Mouse (Mus musculus): ENCODE results near the gene Slfn14. TPM values are rescaled to one million over a fixed set of nuclear protein-coding genes. Genes with fewer than 3 reads are reported as not detected.

The Slfn14 gene
- 0.03 and 0.04 TPM in 2 replicates for polyA plus RNA-seq (2012; rRNA removed)

DNA sequence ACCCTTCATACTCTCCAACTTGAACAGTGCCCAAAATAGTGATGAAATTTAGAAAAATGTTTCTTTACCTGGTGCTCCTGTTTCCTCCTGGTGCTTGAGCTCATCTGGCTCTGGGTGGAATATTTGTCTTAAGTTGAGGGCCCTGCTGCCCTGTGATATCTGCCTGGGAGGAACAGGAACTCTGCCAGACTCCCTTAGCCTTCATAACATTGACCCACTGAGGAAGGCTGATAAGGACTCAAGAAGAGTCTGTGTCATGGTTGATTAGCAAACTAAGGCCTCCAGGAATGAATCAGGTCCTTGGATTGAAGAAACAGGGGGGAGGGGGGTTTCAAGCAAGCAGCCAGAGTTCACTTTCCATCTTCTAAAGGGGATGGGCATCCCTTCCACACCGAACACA, at the start of gene Slfn14:
TSS of gene Slfn14 (minus strand) at position 161 of the 400 bp plus-strand sequence.

DNA sequence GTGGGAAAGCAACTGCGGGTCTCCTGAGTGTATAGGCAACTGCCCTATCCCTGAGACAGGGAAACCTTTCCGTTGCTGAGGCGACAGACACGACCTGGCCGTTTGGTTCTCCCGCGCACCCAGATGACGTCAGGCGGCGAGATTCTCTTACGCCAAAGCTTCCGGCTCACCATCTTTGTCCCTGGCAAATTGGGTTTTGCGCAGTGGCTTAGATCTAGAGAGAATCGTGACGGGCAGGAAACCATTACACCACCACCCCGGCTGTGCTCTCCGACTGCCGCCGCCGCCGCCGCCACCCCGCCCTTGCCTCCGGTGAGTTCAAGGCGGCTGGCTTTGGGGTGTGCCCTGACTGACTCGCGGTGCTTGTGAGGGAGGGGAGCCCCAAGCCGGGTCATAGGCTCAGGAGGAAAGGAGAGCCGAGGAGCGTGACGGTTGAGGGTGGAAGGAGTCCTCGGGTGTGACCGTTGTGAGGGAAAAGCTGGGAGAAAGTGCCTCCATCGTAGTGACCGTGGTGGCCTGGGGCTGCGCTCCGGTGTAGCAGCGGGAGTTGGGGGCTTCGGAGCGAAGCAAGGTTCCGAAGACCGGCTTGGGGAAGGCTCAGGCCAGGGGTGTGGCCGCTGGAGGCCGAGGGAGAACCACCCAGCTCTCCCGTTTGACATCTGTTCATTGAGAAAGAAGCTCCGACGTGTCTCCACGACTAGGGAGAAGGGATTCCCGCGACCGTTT, 16.2 kb upstream of the Slfn14 start, which contains the start of gene Pex12:
TSS of gene Pex12 (minus strand) at position 61 of the 726 bp plus-strand sequence.

DNA sequence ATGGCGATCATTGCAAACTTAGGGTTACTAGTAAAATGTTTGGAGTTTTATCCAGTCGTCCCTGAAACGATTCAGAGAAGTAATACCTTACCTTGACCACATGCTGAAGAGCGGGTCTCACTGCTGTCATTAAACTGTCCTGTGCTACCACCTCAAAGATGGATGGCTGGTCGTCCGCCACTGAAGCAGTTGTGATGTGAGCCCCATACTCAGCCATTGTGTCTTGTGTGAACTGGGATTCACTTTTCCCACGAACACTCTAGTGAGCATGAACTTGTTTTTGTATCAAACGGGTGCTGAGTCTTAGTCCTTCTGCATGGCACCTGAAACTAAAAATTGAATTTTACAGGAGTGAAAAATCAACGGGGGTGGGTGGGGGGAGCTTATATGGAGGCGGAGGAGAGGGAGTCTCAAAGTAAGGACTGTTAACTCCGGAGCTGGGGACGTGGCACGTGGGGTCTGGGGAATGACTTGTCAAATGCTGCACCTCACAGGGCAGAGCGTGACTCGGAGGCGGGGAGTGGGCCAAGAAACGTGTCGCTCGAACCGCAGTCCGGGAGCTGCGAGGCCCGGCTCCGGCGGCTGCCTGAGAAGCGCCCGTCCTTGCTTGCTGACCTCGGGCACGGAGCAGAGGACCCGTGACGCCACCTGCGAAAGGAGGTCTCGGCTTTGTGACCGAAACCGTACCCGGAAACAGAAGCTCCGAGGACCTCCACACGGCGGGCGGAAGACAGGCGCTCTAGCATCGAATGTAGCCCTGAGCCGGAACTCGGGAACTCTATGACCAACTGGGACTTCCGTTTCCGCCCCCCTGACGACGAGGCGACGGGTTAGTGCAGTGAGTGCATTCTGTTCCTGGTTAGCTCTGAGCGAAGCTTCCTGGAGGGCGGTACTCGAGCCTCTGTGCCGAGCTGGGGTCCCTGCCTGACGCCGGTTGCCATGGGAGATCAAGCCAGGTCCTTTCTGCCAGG, 12.0 kb upstream of the Slfn14 start, which contains the start of gene Ap2b1:
TSS of gene Ap2b1 (plus strand) at position 800 of the 971 bp plus-strand sequence.

Other genes with a start within 250 kb of the Slfn14 start
- 1.00 and 1.4 TPM in 2 replicates for gene Slfn2, start 221.6 kb downstream of the Slfn14 start, polyA plus RNA-seq (2012; rRNA removed)
- gene Slfn1, start 169.9 kb downstream of the Slfn14 start, polyA plus RNA-seq (2012; rRNA removed): 0.10 and 0.13 TPM in 2 replicates
- gene Slfn4, start 111.5 kb downstream of the Slfn14 start, polyA plus RNA-seq (2012; rRNA removed): 0.27 and 0.51 TPM in 2 replicates
- gene Slfn3, start 95.4 kb downstream of the Slfn14 start, polyA plus RNA-seq (2012; rRNA removed): 0.35 and 0.39 TPM in 2 replicates
- gene Ap2b1, start 12.3 kb upstream of the Slfn14 start, polyA plus RNA-seq (2012; rRNA removed): 117 and 129 TPM in 2 replicates
- 11.2 and 12.5 TPM in 2 replicates for gene Pex12, start 15.9 kb upstream of the Slfn14 start, polyA plus RNA-seq (2012; rRNA removed)
- gene Rasl10b, start 122.4 kb upstream of the Slfn14 start, polyA plus RNA-seq (2012; rRNA removed): 84.3 and 91.7 TPM in 2 replicates
- gene Gas2l2, start 142.7 kb upstream of the Slfn14 start, polyA plus RNA-seq (2012; rRNA removed): 0.25 and 0.28 TPM in 2 replicates
- 0.45 and 0.64 TPM in 2 replicates for gene 1700020L24Rik, start 151.0 kb upstream of the Slfn14 start, polyA plus RNA-seq (2012; rRNA removed)
- gene Mmp28, start 176.3 kb upstream of the Slfn14 start, polyA plus RNA-seq (2012; rRNA removed): 3.1 and 3.4 TPM in 2 replicates
- gene Taf15, start 186.4 kb upstream of the Slfn14 start, polyA plus RNA-seq (2012; rRNA removed): 68.5 and 74.6 TPM in 2 replicates
- not detected in 2 replicates for gene Heatr9, start 235.4 kb upstream of the Slfn14 start, polyA plus RNA-seq (2012; rRNA removed)
- not detected in 2 replicates for gene Ccl5, start 243.8 kb upstream of the Slfn14 start, polyA plus RNA-seq (2012; rRNA removed)